Mouse (Mus musculus) spleen, adult 2 months (tissue): ENCODE data around the gene Kctd2. TPM values are rescaled to one million over a fixed set of nuclear protein-coding genes. Genes with fewer than 3 reads are reported as not detected.

Experiments used
- DNase-seq, 2 experiments: peaks; one replicate each; pipeline versions ENCODE4 v3.0.0 to v3.0.0-alpha.2; 2012 to 2021; ENCODE audit warnings: low spot score in 2 of 2, low read depth in 1 of 2
- H3K27ac ChIP-seq: fragments of 200-500 bp; 2 replicates; pipeline ENCODE4 v1.5.1; 2012; ENCODE audit warnings: low read length, inconsistent platforms; ENCODE audit not compliant: insufficient read depth
- H3K27me3 ChIP-seq: fragments of 200-500 bp; 2 replicates; pipeline ENCODE4 v1.6.1; 2012; ENCODE audit warnings: mild to moderate bottlenecking, moderate library complexity, low read length, inconsistent platforms; ENCODE audit not compliant: control insufficient read depth, insufficient read depth
- H3K36me3 ChIP-seq: fragments of 200-500 bp; 2 replicates; pipeline ENCODE4 v1.6.1; 2012; ENCODE audit warnings: mild to moderate bottlenecking, low read length, inconsistent platforms; ENCODE audit not compliant: control insufficient read depth, insufficient read depth
- H3K4me1 ChIP-seq: fragments of 200-500 bp; 2 replicates; pipeline ENCODE4 v1.6.1; 2011; ENCODE audit warnings: inconsistent platforms; ENCODE audit not compliant: control insufficient read depth, insufficient read depth, insufficient read length
- H3K4me3 ChIP-seq: fragments of 200-500 bp; 2 replicates; pipeline ENCODE4 v1.5.1; 2011; ENCODE audit warnings: mild to moderate bottlenecking, inconsistent platforms; ENCODE audit not compliant: insufficient read depth, insufficient read length; ENCODE audit errors: extremely low read depth
- CTCF ChIP-seq: fragments of 200-500 bp; IDR thresholded peaks from 2 replicates; pipeline ENCODE4 v1.5.1; 2011; ENCODE audit warnings: mild to moderate bottlenecking, inconsistent platforms; ENCODE audit not compliant: insufficient read depth, insufficient read length, insufficient replicate concordance; ENCODE audit errors: extremely low read depth
- POLR2A ChIP-seq: fragments of 200-500 bp; IDR thresholded peaks from 2 replicates; pipeline ENCODE4 v1.6.1; 2011; ENCODE audit warnings: low read depth, low read length, inconsistent platforms
- WGBS: fragments of 180-500 bp; shearing (Covaris S2); methylation state at CpG from one replicate; pipeline ENCODE4 v1.1.7; 2018; 5-methylcytosine and 5-hydroxymethylcytosine counted together
- polyA plus RNA-seq: library from polyadenylated mRNA; depleted of rRNA; stranded (reverse); fragments of >200 nt; gene quantifications from 2 replicates; pipeline ENCODE4 v1.2.3, GENCODE M21; 2012; rRNA removed

The Kctd2 gene
- 21.8 and 24.5 TPM in 2 replicates for polyA plus RNA-seq

GRCm38 (mm10) chr11:115419531-115420237, at the start of gene Kctd2, which contains the start of gene Atp5h:
TSS of gene Kctd2 (plus strand) at chr11:115420128.
TSS of gene Atp5h (minus strand) at chr11:115419962.
- WGBS: under 1% methylated on average over 53 of the region's 56 CpGs
- peak; percentile 91 for DNase-seq
- Histone ChIP-seq H3K36me3 (peaks cover 9% of the 10 kb centered on the region), H3K27ac (peak within 1 kb of the TSS; percentile 60), H3K4me3 (peak within 1 kb of the TSS; percentile 93), H3K27me3 (no peaks in the 10 kb centered on the region), H3K4me1 (peaks cover 6% of the 10 kb centered on the region)
- TF ChIP-seq POLR2A: peak; percentile 26
- TF ChIP-seq CTCF: no peak

GRCm38 (mm10) chr11:115370368-115370767, 49.6 kb upstream of the Kctd2 start:
- no peak for DNase-seq
- Histone ChIP-seq H3K36me3 (no peaks in the 10 kb centered on the region), H3K4me3 (no peak overlapping the region), H3K27me3 (peaks cover 11% of the 10 kb centered on the region; the same call in 1 of the 2 replicates), H3K4me1 (peaks cover 12% of the 10 kb centered on the region), H3K27ac (no peak overlapping the region)
- 64% methylated on average over 7 of the region's 7 CpGs for WGBS
- TF ChIP-seq POLR2A: no peak
- TF ChIP-seq CTCF: no peak

- Histone ChIP-seq H3K27me3 (peaks cover 10% of the 10 kb centered on the region; the same call in 1 of the 2 replicates), H3K4me1 (peaks cover 12% of the 10 kb centered on the region), H3K36me3 (no peaks in the 10 kb centered on the region), H3K27ac (no peak overlapping the region), H3K4me3 (no peak overlapping the region)
- 84% methylated on average over 8 of the region's 8 CpGs for WGBS
- TF ChIP-seq CTCF (no peak), POLR2A (no peak)
- DNase-seq: no peak
Observed at GRCm38 (mm10) chr11:115371354-115371753, 48.6 kb upstream of the Kctd2 start.

GRCm38 (mm10) chr11:115372015-115372414, 47.9 kb upstream of the Kctd2 start:
- no peak overlapping the region for H3K27ac ChIP-seq
- no peak for TF ChIP-seq CTCF
- TF ChIP-seq POLR2A: no peak
- DNase-seq: no peak
- H3K27me3 ChIP-seq: peaks cover 7% of the 10 kb centered on the region; the same call in 1 of the 2 replicates
- no peak overlapping the region for H3K4me3 ChIP-seq
- H3K4me1 ChIP-seq: peaks cover 10% of the 10 kb centered on the region
- WGBS: 85% methylated on average over 1 of the region's 1 CpGs
- H3K36me3 ChIP-seq: no peaks in the 10 kb centered on the region

GRCm38 (mm10) chr11:115372737-115373136, 47.2 kb upstream of the Kctd2 start:
- H3K27me3 ChIP-seq: peaks cover 3% of the 10 kb centered on the region; the same call in 1 of the 2 replicates
- 44% methylated on average over 2 of the region's 2 CpGs for WGBS
- no peak for DNase-seq
- H3K36me3 ChIP-seq: no peaks in the 10 kb centered on the region
- TF ChIP-seq POLR2A (no peak), CTCF (no peak)
- peaks cover 2% of the 10 kb centered on the region; the same call in 1 of the 2 replicates for H3K4me1 ChIP-seq
- no peak overlapping the region for H3K27ac ChIP-seq
- no peak overlapping the region for H3K4me3 ChIP-seq

GRCm38 (mm10) chr11:115373805-115374694, 45.9 kb upstream of the Kctd2 start:
- TF ChIP-seq CTCF: no peak
- no peak for TF ChIP-seq POLR2A
- DNase-seq: no peak
- 3% methylated on average over 30 of the region's 30 CpGs for WGBS
- peaks cover 2% of the 10 kb centered on the region; the same call in 1 of the 2 replicates for H3K4me1 ChIP-seq
- peaks cover 3% of the 10 kb centered on the region for H3K27me3 ChIP-seq
- H3K27ac ChIP-seq: peak overlapping the region; percentile 10; the same call in 1 of the 2 replicates
- peak overlapping the region; percentile 12; the same call in 1 of the 2 replicates for H3K4me3 ChIP-seq
- no peaks in the 10 kb centered on the region for H3K36me3 ChIP-seq
